Comparison of ENCODE assay signal across 35 mouse cellular contexts in the genomic region with DNA sequence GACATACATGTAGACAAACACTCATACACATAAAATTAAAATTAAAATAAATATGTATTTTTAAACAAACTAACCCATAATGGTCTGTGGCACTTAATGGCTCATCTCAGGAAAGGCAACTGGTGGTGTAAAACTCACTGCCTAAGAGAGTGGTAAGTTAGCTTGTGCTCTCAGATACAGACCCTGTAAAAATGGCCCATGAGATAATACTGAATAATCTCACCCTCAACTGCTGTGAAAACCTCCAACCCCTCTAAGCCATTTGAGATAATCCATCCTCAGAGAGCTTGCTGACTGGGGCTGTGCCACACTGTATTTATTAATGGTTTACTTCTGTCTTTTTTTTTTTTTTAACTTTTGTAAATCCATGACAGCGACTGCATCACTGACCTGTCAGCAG. TPM values are rescaled to one million over a fixed set of nuclear protein-coding genes. Genes with fewer than 3 reads are reported as not detected.
"Had no signal": no experiment of that assay in that cellular context is flagged by ENCODE, and none has a peak within 500 bp of the region (broad histone marks: within the 10 kb centered on the region; RNA-seq: fewer than 3 reads in every experiment).

No protein-coding gene starts in this region.

- DNase-seq: heart, postnatal 10 days; heart, postnatal 14 days; heart, postnatal 36 days; heart, postnatal 4 days; kidney, adult 11 months; kidney, adult 18-20 months; kidney, adult 2 months; kidney, adult 8-10 months; kidney, adult 9 months; kidney, postnatal 10 days; kidney, postnatal 14 days; kidney, postnatal 25 days; kidney, postnatal 36 days; kidney, postnatal 4 days; layer of hippocampus, adult 9-11 months; layer of hippocampus, postnatal 36 days had no signal

- ATAC-seq: hindbrain, embryonic 16.5 days; hindbrain, postnatal 0 days; inflammation-experienced regulatory T-cells, adult 6 months; intestine, embryonic 15.5 days; intestine, embryonic 16.5 days; intestine, postnatal 0 days had no signal

- H3K4me2 ChIP-seq: heart, embryonic 11.5 days; heart, embryonic 13.5 days; heart, embryonic 15.5 days; hindbrain, embryonic 12.5 days; hindbrain, embryonic 13.5 days; hindbrain, embryonic 14.5 days; hindbrain, embryonic 15.5 days; intestine, embryonic 15.5 days; kidney, embryonic 15.5 days had no signal

- H3K27ac ChIP-seq: heart, embryonic 10.5 days; heart, embryonic 13.5 days; heart, embryonic 15.5 days; hindbrain, embryonic 10.5 days; hindbrain, embryonic 12.5 days; hindbrain, embryonic 13.5 days; hindbrain, embryonic 14.5 days; hindbrain, embryonic 15.5 days; hindbrain, postnatal 0 days; intestine, embryonic 15.5 days; kidney, embryonic 15.5 days; kidney, postnatal 0 days; layer of hippocampus, adult 2 months had no signal

- H3K27me3 ChIP-seq: heart, embryonic 13.5 days; heart, embryonic 15.5 days had no signal

- H3K9ac ChIP-seq: heart, embryonic 13.5 days; heart, embryonic 15.5 days; hindbrain, embryonic 12.5 days; hindbrain, embryonic 13.5 days; hindbrain, embryonic 14.5 days; hindbrain, embryonic 15.5 days; intestine, embryonic 15.5 days; kidney, embryonic 15.5 days had no signal

- H3K36me3 ChIP-seq: heart, embryonic 15.5 days; hindbrain, embryonic 12.5 days; hindbrain, embryonic 13.5 days; hindbrain, embryonic 15.5 days; intestine, embryonic 15.5 days; kidney, embryonic 15.5 days had no signal

- H3K4me1 ChIP-seq: intestine, embryonic 15.5 days had no signal

- H3K9me3 ChIP-seq: heart, embryonic 10.5 days; heart, embryonic 13.5 days; heart, embryonic 15.5 days; hindbrain, embryonic 10.5 days; hindbrain, embryonic 12.5 days; hindbrain, embryonic 13.5 days; hindbrain, embryonic 15.5 days; intestine, embryonic 15.5 days; kidney, embryonic 15.5 days had no signal

- H3K4me3 ChIP-seq: heart, embryonic 10.5 days; heart, embryonic 13.5 days; heart, embryonic 15.5 days; hindbrain, embryonic 10.5 days; hindbrain, embryonic 12.5 days; hindbrain, embryonic 13.5 days; hindbrain, embryonic 15.5 days; intestine, embryonic 15.5 days; kidney, embryonic 15.5 days; layer of hippocampus, adult 2 months had no signal

RNA-seq across cellular contexts. Expression of gene Zfp9, which starts 3.0 kb away (rescaled TPM):
- total RNA-seq: hematopoietic stem cell, adult 5-6 weeks had no signal
